Mouse (Mus musculus) hindbrain, embryonic 10.5 days (tissue): ENCODE data around the gene Fpr-rs4. TPM values are rescaled to one million over a fixed set of nuclear protein-coding genes. Genes with fewer than 3 reads are reported as not detected.
"Not testable (repeated sequence)": the region's sequence is repeated elsewhere in the genome, so short reads cannot be mapped to it uniquely, and the experiment has no call there.

ENCODE experiments used
- DNase-seq: peaks from one replicate; pipeline ENCODE4 v3.0.0-alpha.2; 2017; ENCODE audit warnings: low spot score
- H3K27ac ChIP-seq: fragments of 300-500 bp; sonication (generic); 2 replicates; pipeline ENCODE4 v1.5.1; 2016; ENCODE audit warnings: mild to moderate bottlenecking, moderate library complexity
- H3K27me3 ChIP-seq: fragments of 300-500 bp; sonication (generic); 2 replicates; pipeline ENCODE4 v1.6.1; 2016; ENCODE audit warnings: mild to moderate bottlenecking; ENCODE audit not compliant: poor library complexity, insufficient read depth, severe bottlenecking
- H3K36me3 ChIP-seq: fragments of 300-500 bp; sonication (generic); 2 replicates; pipeline ENCODE4 v1.6.1; 2016; ENCODE audit warnings: mild to moderate bottlenecking, moderate library complexity
- H3K4me1 ChIP-seq: fragments of 300-500 bp; sonication (generic); replicated peaks from 2 replicates; pipeline ENCODE4 v1.6.1; 2016; ENCODE audit warnings: mild to moderate bottlenecking
- H3K4me3 ChIP-seq: fragments of 300-500 bp; sonication (generic); 2 replicates; pipeline ENCODE4 v1.5.1; 2016; ENCODE audit warnings: mild to moderate bottlenecking, moderate library complexity
- H3K9me3 ChIP-seq: fragments of 300-500 bp; sonication (generic); 2 replicates; pipeline ENCODE4 v1.6.1; 2016; ENCODE audit warnings: mild to moderate bottlenecking, moderate library complexity
- WGBS: fragments of 180-500 bp; shearing (Covaris S2); methylation state at CpG from one replicate; pipeline ENCODE4 v1.1.7; 2016; 5-methylcytosine and 5-hydroxymethylcytosine counted together
- polyA plus RNA-seq: library from polyadenylated mRNA; unstranded; fragments of >200 nt; fragmentation: Nextera tagmentation; extraction: Ambion mirVana; gene quantifications from 2 replicates; pipeline ENCODE4 v1.2.1, GENCODE M21; 2016

Fpr-rs4 gene
- not detected in 2 replicates for polyA plus RNA-seq

DNA sequence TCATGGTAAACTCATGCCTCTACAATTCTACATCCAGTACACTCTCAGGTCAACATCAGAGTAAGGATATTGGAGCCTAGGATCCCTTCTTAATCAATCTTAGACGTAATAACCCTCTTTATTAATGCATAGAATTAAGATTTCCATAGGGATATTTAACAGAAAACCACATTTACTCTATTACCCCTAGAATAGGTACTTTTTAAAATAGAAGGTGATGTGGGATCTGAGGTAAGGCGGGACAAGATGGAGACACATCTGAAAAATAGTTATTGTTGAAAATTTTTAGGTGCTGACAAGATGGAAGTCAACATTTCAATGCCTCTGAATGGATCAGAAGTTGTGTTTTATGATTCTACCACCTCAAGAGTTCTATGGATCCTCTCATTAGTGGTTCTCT is at the start of gene Fpr-rs4:
Fpr-rs4 (plus strand) TSS at position 301 of the 400 bp plus-strand sequence.
- H3K4me3 ChIP-seq = no peak within 1 kb of the TSS
- H3K27me3 ChIP-seq = no peaks in the 10 kb centered on the region
- H3K27ac ChIP-seq = no peak within 1 kb of the TSS
- H3K4me1 ChIP-seq = no peaks in the 10 kb centered on the region
- peaks cover 5% of the 10 kb centered on the region; the same call in 1 of the 2 replicates for H3K9me3 ChIP-seq
- 74% methylated on average over 2 of the region's 2 CpGs for WGBS
- DNase-seq = no peak
- H3K36me3 ChIP-seq = no peaks in the 10 kb centered on the region

DNA sequence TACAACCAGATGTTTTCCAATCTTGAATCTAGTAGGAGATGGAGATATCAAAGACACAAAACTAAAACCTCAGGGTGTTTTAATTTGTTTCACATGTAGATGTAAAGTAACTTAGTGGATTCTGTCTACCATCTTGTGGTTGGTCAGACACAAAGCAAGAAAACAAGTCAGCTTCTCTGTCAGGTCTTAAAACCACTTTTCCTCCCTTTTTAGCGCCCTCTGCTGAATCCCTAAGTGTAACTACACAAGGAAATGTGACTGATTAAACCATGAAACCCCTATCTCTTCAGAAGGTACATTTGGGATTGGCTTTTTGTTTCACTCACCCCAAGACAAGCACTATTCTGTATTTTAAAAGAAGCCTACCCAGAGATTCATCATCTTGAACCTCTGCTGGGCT is 48.1 kb upstream of the Fpr-rs4 start:
- H3K4me1 ChIP-seq = no peaks in the 10 kb centered on the region
- 31% methylated on average over 1 of the region's 1 CpGs for WGBS
- H3K27ac ChIP-seq = no peak overlapping the region
- H3K27me3 ChIP-seq = no peaks in the 10 kb centered on the region
- no peaks in the 10 kb centered on the region for H3K36me3 ChIP-seq
- peaks cover 6% of the 10 kb centered on the region for H3K9me3 ChIP-seq
- H3K4me3 ChIP-seq = no peak overlapping the region
- no peak for DNase-seq

DNA sequence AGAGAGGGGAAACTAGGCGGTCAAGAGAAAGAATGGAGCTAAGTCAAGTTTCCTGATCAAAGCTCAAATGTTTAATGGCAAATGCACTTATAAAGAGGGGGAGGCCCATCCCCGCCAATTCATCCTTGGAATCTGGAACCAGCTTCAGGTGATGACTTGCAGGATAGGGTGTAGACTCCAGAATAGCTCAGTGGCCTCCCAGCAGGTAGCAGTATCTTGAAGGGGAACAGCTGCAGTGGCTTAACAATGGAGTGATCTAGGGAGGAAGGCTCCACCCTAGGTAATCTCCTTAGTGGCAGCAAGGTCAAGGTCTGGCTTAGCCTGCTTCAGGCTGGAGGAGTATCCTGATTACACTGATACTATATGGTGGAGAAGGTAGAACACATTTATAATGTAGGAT is 40.3 kb upstream of the Fpr-rs4 start:
- not testable (repeated sequence) for H3K27ac ChIP-seq, H3K4me3 ChIP-seq, H3K4me1 ChIP-seq, DNase-seq, H3K27me3 ChIP-seq, H3K36me3 ChIP-seq
- WGBS = 76% methylated on average over 2 of the region's 2 CpGs
- peaks cover 20% of the 10 kb centered on the region for H3K9me3 ChIP-seq

DNA sequence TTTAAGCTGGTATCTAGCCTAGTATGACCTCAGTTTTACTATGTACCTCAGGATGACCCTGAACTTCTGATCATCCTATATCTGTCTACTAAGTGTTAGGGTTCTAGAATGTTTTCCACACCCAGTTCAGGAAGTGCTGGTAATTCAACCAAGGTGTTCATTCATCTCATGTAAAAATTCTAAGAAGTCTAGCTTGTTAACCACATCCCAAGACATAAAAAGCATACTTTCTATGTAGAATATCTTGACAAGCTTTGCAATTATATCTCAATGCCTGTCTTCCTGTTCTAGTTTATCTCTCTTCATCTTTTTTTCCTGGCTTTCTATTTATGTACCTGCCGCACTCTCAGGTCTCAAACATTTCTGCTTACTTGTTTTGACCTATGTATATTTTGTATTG is 16.8 kb upstream of the Fpr-rs4 start:
- no peaks in the 10 kb centered on the region for H3K4me1 ChIP-seq
- no peak overlapping the region for H3K27ac ChIP-seq
- no peaks in the 10 kb centered on the region for H3K27me3 ChIP-seq
- H3K9me3 ChIP-seq = 0 out of 2 replicates have a peak, but pooled peaks cover 4% of the 10 kb centered on the region
- no peak overlapping the region for H3K4me3 ChIP-seq
- H3K36me3 ChIP-seq = no peaks in the 10 kb centered on the region
- no peak for DNase-seq
- 94% methylated on average over 1 of the region's 1 CpGs for WGBS

DNA sequence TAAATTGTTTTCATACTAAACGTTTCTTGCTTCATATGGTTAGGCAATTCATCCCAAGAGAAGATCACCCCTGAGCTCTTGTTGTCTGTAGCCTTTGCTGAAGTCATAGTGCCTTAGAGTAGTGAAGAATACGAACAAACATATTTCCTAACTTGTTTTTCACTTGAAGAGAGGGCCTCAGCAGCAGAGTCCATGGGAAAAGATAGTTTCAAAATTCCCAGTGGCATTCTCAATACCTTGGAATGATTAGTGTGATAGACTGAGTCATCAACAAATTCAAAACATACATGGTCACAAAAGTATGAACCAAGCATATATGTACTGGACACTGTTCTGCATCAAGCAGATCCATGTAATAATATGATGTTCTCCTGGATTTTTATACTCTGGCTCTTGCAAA is 27.6 kb downstream of the Fpr-rs4 start, which contains the start of gene Vmn2r124:
Vmn2r124 (plus strand) TSS at position 301 of the 400 bp plus-strand sequence.
- WGBS = 60% methylated on average over 2 of the region's 2 CpGs
- no peak for DNase-seq

More for the DNA sequence above, 27.6 kb downstream of the Fpr-rs4 start, which contains the start of gene Vmn2r124:
- no peak within 1 kb of the TSS for H3K27ac ChIP-seq
- H3K9me3 ChIP-seq = no peaks in the 10 kb centered on the region
- H3K4me1 ChIP-seq = no peaks in the 10 kb centered on the region
- H3K4me3 ChIP-seq = no peak within 1 kb of the TSS
- no peaks in the 10 kb centered on the region for H3K36me3 ChIP-seq
- H3K27me3 ChIP-seq = no peaks in the 10 kb centered on the region

Other genes starting within 250 kb of the Fpr-rs4 start
- 43.9 and 44.2 TPM in 2 replicates for gene Spaca6, start 194.6 kb upstream of the Fpr-rs4 start, polyA plus RNA-seq
- 0.63 and 1.2 TPM in 2 replicates for gene Has1, start 166.5 kb upstream of the Fpr-rs4 start, polyA plus RNA-seq
- gene Fpr1, start 137.8 kb upstream of the Fpr-rs4 start, polyA plus RNA-seq = not detected in 2 replicates
- not detected in 2 replicates for gene Fpr2, start 133.9 kb upstream of the Fpr-rs4 start, polyA plus RNA-seq
- gene Fpr3, start 133.9 kb upstream of the Fpr-rs4 start, polyA plus RNA-seq = not detected in 2 replicates
- 0.01 TPM in 1 of 2 replicates, not detected in the other for gene Vmn2r124, start 27.7 kb downstream of the Fpr-rs4 start, polyA plus RNA-seq
- gene Vmn2r91, start 63.3 kb downstream of the Fpr-rs4 start, polyA plus RNA-seq = not detected in 2 replicates
- gene Vmn2r92, start 130.2 kb downstream of the Fpr-rs4 start, polyA plus RNA-seq = not detected in 2 replicates